Mouse (Mus musculus) hindbrain, embryonic 16.5 days (tissue): ENCODE results near the gene Klhl18. TPM values are rescaled to one million over a fixed set of nuclear protein-coding genes. Genes with fewer than 3 reads are reported as not detected.

ENCODE experiments used
- ATAC-seq: fragments of 200-750 bp; cut with Nextera tagmentation; 2 replicates; pipeline ENCODE4 v1.8.0; 2017; ENCODE audit warnings: moderate TSS enrichment, moderate library complexity
- H3K27ac ChIP-seq: fragments of 300-500 bp; sonication (generic); 2 replicates; pipeline ENCODE4 v1.5.1; 2014; ENCODE audit warnings: low read depth, mild to moderate bottlenecking, control low read depth, low read length, moderate library complexity
- H3K27me3 ChIP-seq: fragments of 300-500 bp; sonication (generic); replicated peaks from 2 replicates; pipeline ENCODE4 v1.6.1; 2014; ENCODE audit warnings: low read length; ENCODE audit not compliant: control insufficient read depth, insufficient read depth
- H3K36me3 ChIP-seq: fragments of 300-500 bp; sonication (generic); 2 replicates; pipeline ENCODE4 v1.6.1; 2014; ENCODE audit warnings: mild to moderate bottlenecking, low read length, moderate library complexity, mixed read lengths; ENCODE audit not compliant: control insufficient read depth, insufficient read depth
- H3K4me1 ChIP-seq: fragments of 300-500 bp; sonication (generic); 2 replicates; pipeline ENCODE4 v1.6.1; 2014; ENCODE audit warnings: low read depth, low read length; ENCODE audit not compliant: control insufficient read depth, insufficient read depth
- H3K4me2 ChIP-seq: fragments of 300-500 bp; sonication (generic); 2 replicates; pipeline ENCODE4 v1.6.1; 2014; ENCODE audit warnings: mild to moderate bottlenecking, low read length, control low read depth, moderate library complexity
- H3K4me3 ChIP-seq: fragments of 300-500 bp; sonication (generic); 2 replicates; pipeline ENCODE4 v1.5.1; 2014; ENCODE audit warnings: mild to moderate bottlenecking, low read length, control low read depth, moderate library complexity
- H3K9ac ChIP-seq: fragments of 300-500 bp; sonication (generic); 2 replicates; pipeline ENCODE4 v1.6.1; 2014; ENCODE audit warnings: low read depth, mild to moderate bottlenecking, control low read depth, low read length, moderate library complexity
- H3K9me3 ChIP-seq: fragments of 300-500 bp; sonication (generic); 2 replicates; pipeline ENCODE4 v1.6.1; 2014; ENCODE audit warnings: mild to moderate bottlenecking, low read length, moderate library complexity; ENCODE audit not compliant: control insufficient read depth
- WGBS: fragments of 180-500 bp; shearing (Covaris S2); extraction: QIAGEN DNeasy Blood & Tissue Kit; methylation state at CpG from one replicate; pipeline ENCODE4 v1.1.7; 2014; 5-methylcytosine and 5-hydroxymethylcytosine counted together
- polyA plus RNA-seq: library from polyadenylated mRNA; unstranded; fragments of >200 nt; fragmentation: Nextera tagmentation; extraction: Ambion mirVana; gene quantifications from 2 replicates; pipeline ENCODE4 v1.2.1, GENCODE M21; 2015

Klhl18 gene
- polyA plus RNA-seq = 27.4 and 30.7 TPM in 2 replicates

GRCm38 (mm10) chr9:110476124-110477091, at the start of gene Klhl18, which contains the start of gene Kif9:
TSS of gene Klhl18 (minus strand) at chr9:110476694.
TSS of gene Kif9 (plus strand) at chr9:110476958.
- H3K36me3 ChIP-seq = peaks cover 4% of the 10 kb centered on the region; the same call in 1 of the 2 replicates
- H3K27me3 ChIP-seq = no peaks in the 10 kb centered on the region; the same call in 1 of the 2 replicates
- peaks cover 14% of the 10 kb centered on the region for H3K4me1 ChIP-seq
- H3K4me2 ChIP-seq = peak within 1 kb of the TSS; percentile 95
- peak; percentile 99 for ATAC-seq
- H3K4me3 ChIP-seq = peak within 1 kb of the TSS; percentile 79
- H3K27ac ChIP-seq = peak within 1 kb of the TSS; percentile 91
- peak within 1 kb of the TSS; percentile 84 for H3K9ac ChIP-seq
- H3K9me3 ChIP-seq = no peaks in the 10 kb centered on the region
- WGBS = under 1% methylated on average over 53 of the region's 53 CpGs

GRCm38 (mm10) chr9:110525737-110526136, 49.2 kb upstream of the Klhl18 start:
- Histone ChIP-seq H3K4me2 (no peak overlapping the region), H3K27ac (no peak overlapping the region), H3K9me3 (no peaks in the 10 kb centered on the region), H3K36me3 (no peaks in the 10 kb centered on the region), H3K27me3 (no peaks in the 10 kb centered on the region), H3K4me1 (0 out of 2 replicates have a peak, but pooled peaks cover 2% of the 10 kb centered on the region), H3K4me3 (no peak overlapping the region), H3K9ac (no peak overlapping the region)
- WGBS = 55% methylated on average over 2 of the region's 2 CpGs
- ATAC-seq = no peak

GRCm38 (mm10) chr9:110490913-110491312, 14.4 kb upstream of the Klhl18 start:
- no peak overlapping the region for H3K9ac ChIP-seq
- H3K9me3 ChIP-seq = peaks cover 2% of the 10 kb centered on the region; the same call in 1 of the 2 replicates
- H3K4me1 ChIP-seq = no peaks in the 10 kb centered on the region
- WGBS = 66% methylated on average over 5 of the region's 5 CpGs
- H3K27ac ChIP-seq = no peak overlapping the region
- no peaks in the 10 kb centered on the region; the same call in 1 of the 2 replicates for H3K36me3 ChIP-seq
- H3K4me3 ChIP-seq = no peak overlapping the region
- H3K4me2 ChIP-seq = no peak overlapping the region
- no peak for ATAC-seq
- no peaks in the 10 kb centered on the region for H3K27me3 ChIP-seq

- H3K27ac ChIP-seq = no peak overlapping the region
- peaks cover 2% of the 10 kb centered on the region; the same call in 1 of the 2 replicates for H3K9me3 ChIP-seq
- H3K4me3 ChIP-seq = no peak overlapping the region
- H3K4me2 ChIP-seq = no peak overlapping the region
- WGBS = 13% methylated on average over 4 of the region's 4 CpGs
- no peak for ATAC-seq
- H3K27me3 ChIP-seq = no peaks in the 10 kb centered on the region; the same call in 1 of the 2 replicates
- no peaks in the 10 kb centered on the region; the same call in 1 of the 2 replicates for H3K36me3 ChIP-seq
- H3K9ac ChIP-seq = no peak overlapping the region
- H3K4me1 ChIP-seq = no peaks in the 10 kb centered on the region
Observed at GRCm38 (mm10) chr9:110488841-110489240, 12.3 kb upstream of the Klhl18 start.

GRCm38 (mm10) chr9:110478639-110479038, 2.1 kb upstream of the Klhl18 start:
- Histone ChIP-seq H3K4me2 (no peak overlapping the region), H3K36me3 (no peaks in the 10 kb centered on the region), H3K4me1 (peaks cover 14% of the 10 kb centered on the region), H3K4me3 (no peak overlapping the region), H3K27me3 (no peaks in the 10 kb centered on the region; the same call in 1 of the 2 replicates), H3K9me3 (no peaks in the 10 kb centered on the region), H3K9ac (no peak overlapping the region), H3K27ac (no peak overlapping the region)
- no peak for ATAC-seq
- WGBS = 77% methylated on average over 4 of the region's 4 CpGs

GRCm38 (mm10) chr9:110477951-110478350, 1.5 kb upstream of the Klhl18 start:
- Histone ChIP-seq H3K4me3 (no peak overlapping the region), H3K27ac (no peak overlapping the region), H3K4me1 (peaks cover 14% of the 10 kb centered on the region), H3K36me3 (peaks cover 4% of the 10 kb centered on the region; the same call in 1 of the 2 replicates), H3K9ac (no peak overlapping the region), H3K4me2 (no peak overlapping the region), H3K9me3 (no peaks in the 10 kb centered on the region), H3K27me3 (no peaks in the 10 kb centered on the region; the same call in 1 of the 2 replicates)
- no peak for ATAC-seq
- 47% methylated on average over 11 of the region's 11 CpGs for WGBS

GRCm38 (mm10) chr9:110466179-110466578, 10.3 kb downstream of the Klhl18 start:
- WGBS = 85% methylated on average over 3 of the region's 3 CpGs
- Histone ChIP-seq H3K27me3 (no peaks in the 10 kb centered on the region), H3K4me1 (no peaks in the 10 kb centered on the region), H3K4me3 (no peak overlapping the region), H3K27ac (no peak overlapping the region), H3K4me2 (no peak overlapping the region), H3K9ac (no peak overlapping the region), H3K9me3 (no peaks in the 10 kb centered on the region), H3K36me3 (no peaks in the 10 kb centered on the region)
- no peak for ATAC-seq

GRCm38 (mm10) chr9:110465336-110465735, 11.2 kb downstream of the Klhl18 start:
- 92% methylated on average over 6 of the region's 6 CpGs for WGBS
- no peak for ATAC-seq
- H3K4me1 ChIP-seq = no peaks in the 10 kb centered on the region
- H3K36me3 ChIP-seq = no peaks in the 10 kb centered on the region
- H3K9me3 ChIP-seq = no peaks in the 10 kb centered on the region
- H3K27ac ChIP-seq = no peak overlapping the region
- no peak overlapping the region for H3K9ac ChIP-seq
- no peak overlapping the region for H3K4me2 ChIP-seq
- no peaks in the 10 kb centered on the region for H3K27me3 ChIP-seq
- H3K4me3 ChIP-seq = no peak overlapping the region

- Histone ChIP-seq H3K27ac (no peak overlapping the region), H3K36me3 (no peaks in the 10 kb centered on the region), H3K9ac (no peak overlapping the region), H3K4me1 (no peaks in the 10 kb centered on the region), H3K4me3 (no peak overlapping the region), H3K4me2 (no peak overlapping the region), H3K9me3 (no peaks in the 10 kb centered on the region), H3K27me3 (no peaks in the 10 kb centered on the region)
- WGBS = 96% methylated on average over 6 of the region's 6 CpGs
- ATAC-seq = no peak
Observed at GRCm38 (mm10) chr9:110463983-110464591, 12.4 kb downstream of the Klhl18 start.
